Mouse (Mus musculus) olfactory bulb, adult 2 months (tissue): ENCODE measurements around the gene Tbcel. TPM values are rescaled to one million over a fixed set of nuclear protein-coding genes. Genes with fewer than 3 reads are reported as not detected.

ENCODE experiments used
- H3K27ac ChIP-seq: fragments of 200-500 bp; 2 replicates; pipeline ENCODE4 v1.5.1; 2012; ENCODE audit warnings: low read depth, low read length; ENCODE audit not compliant: insufficient read depth
- H3K4me1 ChIP-seq: fragments of 200-500 bp; 2 replicates; pipeline ENCODE4 v1.6.1; 2012; ENCODE audit warnings: low read length; ENCODE audit not compliant: control insufficient read depth, insufficient read depth
- H3K4me3 ChIP-seq: fragments of 200-500 bp; 2 replicates; pipeline ENCODE4 v1.5.1; 2012; ENCODE audit warnings: mild to moderate bottlenecking, low read depth, low read length, moderate library complexity; ENCODE audit not compliant: insufficient read depth
- CTCF ChIP-seq: fragments of 200-500 bp; IDR thresholded peaks from 2 replicates; pipeline ENCODE4 v1.5.1; 2012; ENCODE audit warnings: low read depth, mild to moderate bottlenecking, low read length, moderate library complexity; ENCODE audit not compliant: insufficient read depth
- POLR2A ChIP-seq: fragments of 200-500 bp; IDR thresholded peaks from 2 replicates; pipeline ENCODE4 v1.6.1; 2012; ENCODE audit warnings: mild to moderate bottlenecking, low read depth, low read length, moderate library complexity; ENCODE audit not compliant: insufficient read depth
- WGBS: fragments of 180-500 bp; shearing (Covaris S2); methylation state at CpG from one replicate; pipeline ENCODE4 v1.1.7; 2018; 5-methylcytosine and 5-hydroxymethylcytosine counted together
- polyA plus RNA-seq: library from polyadenylated mRNA; stranded (reverse); fragments of >200 nt; gene quantifications from 2 replicates; pipeline ENCODE4 v1.2.4, GENCODE M21; 2012; ENCODE audit warnings: low replicate concordance; ENCODE audit not compliant: missing spikeins, insufficient read depth, insufficient read length

Tbcel gene
- polyA plus RNA-seq, 1 experiment = not detected

GRCm38 (mm10) chr9:42496296-42496695 is 11.3 kb downstream of the Tbcel start:
- Histone ChIP-seq H3K4me3 (no peak overlapping the region), H3K4me1 (no peaks in the 10 kb centered on the region), H3K27ac (no peak overlapping the region)
- TF ChIP-seq CTCF = no peak
- no peak for TF ChIP-seq POLR2A
- WGBS = 91% methylated on average over 2 of the region's 2 CpGs

DNA sequence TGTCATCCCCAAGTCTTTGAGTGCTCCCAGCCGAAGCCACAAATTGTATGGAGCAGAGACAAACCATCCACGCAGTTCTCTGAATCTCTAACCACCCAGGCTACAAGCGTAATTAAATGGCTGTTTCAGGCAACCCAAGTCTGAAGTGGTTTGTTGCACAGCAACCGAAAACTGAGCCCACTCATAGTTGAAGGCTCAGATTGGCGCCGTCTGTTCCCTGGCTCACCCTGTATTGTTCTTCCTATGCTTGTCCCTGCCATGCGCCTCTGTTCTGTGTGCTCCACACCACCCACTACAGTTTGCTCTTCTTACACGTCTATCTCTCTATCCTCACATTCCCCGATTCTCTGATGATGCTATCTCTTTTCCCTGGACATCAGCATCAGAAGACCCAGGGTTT is 15.8 kb downstream of the Tbcel start:
- Histone ChIP-seq H3K4me1 (no peaks in the 10 kb centered on the region), H3K4me3 (no peak overlapping the region), H3K27ac (no peak overlapping the region)
- 59% methylated on average over 9 of the region's 9 CpGs for WGBS
- TF ChIP-seq CTCF (no peak), POLR2A (no peak)

DNA sequence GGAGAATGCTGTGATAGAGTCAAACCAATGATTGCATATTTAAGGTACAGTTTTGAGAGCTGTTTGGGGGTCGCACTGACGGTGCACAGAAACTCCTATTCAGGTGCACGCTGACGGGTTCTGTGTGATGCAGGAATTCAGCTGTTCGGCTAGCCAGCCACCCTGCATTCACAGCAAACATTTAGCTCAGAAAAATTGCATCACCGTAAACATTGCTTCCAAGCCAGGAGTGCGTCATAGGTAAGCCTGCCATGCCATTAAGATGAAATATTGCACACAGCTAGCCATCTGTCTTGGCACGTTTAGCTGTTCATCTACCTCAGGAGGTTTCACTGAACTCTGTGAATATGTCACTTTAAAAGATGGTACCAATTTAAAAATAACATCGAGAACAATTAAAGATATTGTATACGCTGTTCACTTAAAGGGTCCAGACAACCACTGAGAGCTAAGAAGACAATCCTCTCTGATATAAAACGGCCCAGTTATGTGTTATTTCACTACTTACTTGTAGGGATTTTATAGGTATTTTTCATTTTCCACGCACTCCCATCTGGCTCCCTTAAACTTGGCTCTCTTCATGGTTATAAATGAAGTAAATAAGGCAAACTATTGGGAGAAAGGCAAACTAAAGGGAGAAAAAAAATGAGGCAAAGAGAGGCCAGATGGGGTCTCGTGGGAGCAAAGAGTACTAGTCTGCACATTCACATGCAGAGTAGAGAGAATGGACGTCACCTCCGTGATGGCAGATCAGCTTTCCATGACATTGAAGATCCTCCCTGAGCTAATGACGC is 16.8 kb downstream of the Tbcel start:
- Histone ChIP-seq H3K27ac (no peak overlapping the region), H3K4me3 (no peak overlapping the region), H3K4me1 (no peaks in the 10 kb centered on the region)
- WGBS = 90% methylated on average over 16 of the region's 16 CpGs
- TF ChIP-seq POLR2A (no peak), CTCF (no peak)

GRCm38 (mm10) chr9:42488071-42488470 is 19.5 kb downstream of the Tbcel start:
- 92% methylated on average over 1 of the region's 1 CpGs for WGBS
- Histone ChIP-seq H3K4me1 (no peaks in the 10 kb centered on the region), H3K4me3 (no peak overlapping the region), H3K27ac (no peak overlapping the region)
- TF ChIP-seq POLR2A (no peak), CTCF (no peak)

GRCm38 (mm10) chr9:42486913-42487312 is 20.7 kb downstream of the Tbcel start:
- 82% methylated on average over 4 of the region's 4 CpGs for WGBS
- H3K27ac ChIP-seq = no peak overlapping the region
- no peak for TF ChIP-seq CTCF
- no peak for TF ChIP-seq POLR2A
- no peak overlapping the region for H3K4me3 ChIP-seq
- no peaks in the 10 kb centered on the region for H3K4me1 ChIP-seq

- WGBS = 100% methylated on average over 1 of the region's 1 CpGs
- TF ChIP-seq POLR2A = no peak
- no peak for TF ChIP-seq CTCF
- no peak overlapping the region for H3K27ac ChIP-seq
- no peak overlapping the region for H3K4me3 ChIP-seq
- no peaks in the 10 kb centered on the region for H3K4me1 ChIP-seq
Observed at GRCm38 (mm10) chr9:42484667-42485066, 22.9 kb downstream of the Tbcel start.

DNA sequence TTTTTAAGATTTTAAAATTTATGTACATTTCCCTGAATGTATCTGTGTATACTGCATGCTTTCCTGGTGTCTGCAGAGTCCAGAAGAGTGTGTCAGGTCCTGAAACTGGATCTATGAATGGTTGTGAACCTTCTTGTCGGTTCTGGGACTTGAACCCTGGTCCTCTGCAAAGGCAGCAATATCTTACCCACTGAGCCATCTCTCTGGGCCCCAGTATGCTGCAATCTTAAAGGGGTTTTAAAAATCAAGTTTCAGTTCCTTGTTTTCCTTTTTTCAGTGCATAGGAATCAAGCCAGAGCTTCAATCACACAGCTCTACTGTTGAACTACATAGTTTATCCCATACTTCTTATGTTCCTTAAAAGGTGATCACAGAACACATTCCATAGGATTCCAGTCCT is 24.7 kb downstream of the Tbcel start:
- TF ChIP-seq POLR2A (no peak), CTCF (no peak)
- H3K4me1 ChIP-seq = no peaks in the 10 kb centered on the region
- WGBS = 83% methylated on average over 1 of the region's 1 CpGs
- no peak overlapping the region for H3K27ac ChIP-seq
- no peak overlapping the region for H3K4me3 ChIP-seq

- H3K4me3 ChIP-seq = no peak overlapping the region
- 91% methylated on average over 4 of the region's 4 CpGs for WGBS
- TF ChIP-seq POLR2A = no peak
- no peak for TF ChIP-seq CTCF
- H3K27ac ChIP-seq = no peak overlapping the region
- H3K4me1 ChIP-seq = 0 out of 2 replicates have a peak, but pooled peaks cover 1% of the 10 kb centered on the region
Observed at GRCm38 (mm10) chr9:42476166-42476565, 31.4 kb downstream of the Tbcel start.

- TF ChIP-seq CTCF = no peak
- TF ChIP-seq POLR2A = no peak
- 86% methylated on average over 8 of the region's 8 CpGs for WGBS
- H3K4me3 ChIP-seq = no peak overlapping the region
- peaks cover 11% of the 10 kb centered on the region for H3K4me1 ChIP-seq
- no peak overlapping the region for H3K27ac ChIP-seq
Observed at GRCm38 (mm10) chr9:42474244-42474643, 33.4 kb downstream of the Tbcel start.
